Mouse (Mus musculus) heart, postnatal 0 days (tissue): Measurements from ENCODE around the gene Arr3. TPM values are rescaled to one million over a fixed set of nuclear protein-coding genes. Genes with fewer than 3 reads are reported as not detected.
A peak's percentile ranks its signal among the peaks of the same experiment; 100 is the strongest.

ENCODE experiments used
- ATAC-seq: fragments of 200-750 bp; cut with Nextera tagmentation; 2 replicates; pipeline ENCODE4 v1.8.0; 2017; ENCODE audit warnings: low read depth, moderate number of reproducible peaks, moderate library complexity; ENCODE audit not compliant: insufficient read depth
- DNase-seq: peaks from one replicate; pipeline ENCODE4 v3.0.0-alpha.2; 2016; ENCODE audit warnings: low spot score
- H3K27ac ChIP-seq: fragments of 300-500 bp; sonication (generic); 2 replicates; pipeline ENCODE4 v1.5.1; 2014; ENCODE audit warnings: low read depth, mild to moderate bottlenecking
- H3K27me3 ChIP-seq: fragments of 300-500 bp; sonication (generic); 2 replicates; pipeline ENCODE4 v1.6.1; 2014; ENCODE audit warnings: low read length, mixed read lengths; ENCODE audit not compliant: control insufficient read depth, insufficient read depth
- H3K36me3 ChIP-seq: fragments of 300-500 bp; sonication (generic); replicated peaks from 2 replicates; pipeline ENCODE4 v1.6.1; 2014; ENCODE audit warnings: low read length, mixed read lengths; ENCODE audit not compliant: control insufficient read depth, insufficient read depth
- H3K4me1 ChIP-seq: fragments of 300-500 bp; sonication (generic); 2 replicates; pipeline ENCODE4 v1.6.1; 2014; ENCODE audit warnings: antibody characterized with exemption; ENCODE audit not compliant: control insufficient read depth, insufficient read depth
- H3K4me2 ChIP-seq: fragments of 300-500 bp; sonication (generic); 2 replicates; pipeline ENCODE4 v1.6.1; 2014; ENCODE audit warnings: low read depth, mild to moderate bottlenecking, low read length, moderate library complexity
- H3K4me3 ChIP-seq: fragments of 300-500 bp; sonication (generic); 2 replicates; pipeline ENCODE4 v1.5.1; 2014; ENCODE audit warnings: low read depth, low read length
- H3K9ac ChIP-seq: fragments of 300-500 bp; sonication (generic); replicated peaks from 2 replicates; pipeline ENCODE4 v1.6.1; 2014; ENCODE audit warnings: low read depth, low read length, mixed read lengths
- H3K9me3 ChIP-seq: fragments of 300-500 bp; sonication (generic); replicated peaks from 2 replicates; pipeline ENCODE4 v1.6.1; 2016; ENCODE audit warnings: low read length; ENCODE audit not compliant: control insufficient read depth
- CTCF ChIP-seq: IDR thresholded peaks from 2 replicates; pipeline ENCODE4 v1.5.1; 2016; ENCODE audit warnings: antibody characterized with exemption, control low read depth, low read depth
- EP300 ChIP-seq: IDR thresholded peaks from 2 replicates; pipeline ENCODE4 v1.6.1; 2016; ENCODE audit warnings: antibody characterized with exemption, low read depth
- WGBS: fragments of 180-500 bp; shearing (Covaris S2); extraction: QIAGEN DNeasy Blood & Tissue Kit; methylation state at CpG from one replicate; pipeline ENCODE4 v1.1.7; 2014; 5-methylcytosine and 5-hydroxymethylcytosine counted together
- polyA plus RNA-seq: library from polyadenylated mRNA; unstranded; fragments of >200 nt; fragmentation: Nextera tagmentation; extraction: Ambion mirVana; gene quantifications from 2 replicates; pipeline ENCODE4 v1.2.1, GENCODE M21; 2015
- total RNA-seq: library from RNA; depleted of rRNA; stranded (reverse); fragments of >200 nt; gene quantifications from 2 replicates; pipeline ENCODE4 v1.2.3, GENCODE M21; 2014; ENCODE audit warnings: low replicate concordance

Gene Arr3
- total and polyA plus RNA-seq, 2 experiments from 2014 or later = 0.15 TPM; not detected in 1

- Histone ChIP-seq H3K27ac (no peak overlapping the region), H3K27me3 (no peaks in the 10 kb centered on the region), H3K4me2 (no peak overlapping the region), H3K4me1 (no peaks in the 10 kb centered on the region), H3K4me3 (no peak overlapping the region), H3K36me3 (no peaks in the 10 kb centered on the region), H3K9ac (no peak overlapping the region), H3K9me3 (no peaks in the 10 kb centered on the region)
- TF ChIP-seq CTCF (no peak), EP300 (no peak)
- 58% methylated on average over 4 of the region's 4 CpGs for WGBS
- no peak for DNase-seq
- ATAC-seq = no peak
Observed at GRCm38 (mm10) chrX:100599755-100600154, 5.5 kb upstream of the Arr3 start.

- Histone ChIP-seq H3K4me2 (no peak overlapping the region), H3K4me3 (no peak overlapping the region)
- WGBS = 54% methylated on average over 3 of the region's 3 CpGs
Observed at GRCm38 (mm10) chrX:100618488-100618887, 13.2 kb downstream of the Arr3 start.

GRCm38 (mm10) chrX:100621366-100621765 lies 16.1 kb downstream of the Arr3 start:
- Histone ChIP-seq H3K4me3 (no peak overlapping the region), H3K27me3 (no peaks in the 10 kb centered on the region), H3K4me1 (no peaks in the 10 kb centered on the region), H3K9ac (no peak overlapping the region), H3K4me2 (no peak overlapping the region), H3K27ac (no peak overlapping the region), H3K9me3 (no peaks in the 10 kb centered on the region), H3K36me3 (peaks cover 16% of the 10 kb centered on the region)
- DNase-seq = peak; percentile 6
- no peak for ATAC-seq
- TF ChIP-seq CTCF (peak; percentile 32), EP300 (no peak)
- 53% methylated on average over 2 of the region's 2 CpGs for WGBS

More at GRCm38 (mm10) chrX:100618488-100618887, 13.2 kb downstream of the Arr3 start:
- no peak overlapping the region for H3K27ac ChIP-seq
- DNase-seq (no peak), ATAC-seq (no peak)
- H3K4me1 ChIP-seq = no peaks in the 10 kb centered on the region
- no peak overlapping the region for H3K9ac ChIP-seq
- no peaks in the 10 kb centered on the region for H3K9me3 ChIP-seq
- TF ChIP-seq CTCF (no peak), EP300 (no peak)
- no peaks in the 10 kb centered on the region; the same call in 1 of the 2 replicates for H3K27me3 ChIP-seq
- H3K36me3 ChIP-seq = peaks cover 13% of the 10 kb centered on the region

GRCm38 (mm10) chrX:100624242-100624641 lies 18.9 kb downstream of the Arr3 start:
- no peak for TF ChIP-seq EP300
- no peak for TF ChIP-seq CTCF
- H3K27me3 ChIP-seq = no peaks in the 10 kb centered on the region
- WGBS = 76% methylated on average over 4 of the region's 4 CpGs
- H3K4me2 ChIP-seq = no peak overlapping the region
- H3K9me3 ChIP-seq = no peaks in the 10 kb centered on the region
- H3K36me3 ChIP-seq = peaks cover 16% of the 10 kb centered on the region
- H3K27ac ChIP-seq = no peak overlapping the region
- no peaks in the 10 kb centered on the region for H3K4me1 ChIP-seq
- no peak overlapping the region for H3K4me3 ChIP-seq
- DNase-seq (no peak), ATAC-seq (no peak)
- H3K9ac ChIP-seq = no peak overlapping the region

- Histone ChIP-seq H3K9me3 (no peaks in the 10 kb centered on the region), H3K9ac (peak overlapping the region; percentile 67; the same call in 1 of the 2 replicates), H3K4me2 (peak overlapping the region; percentile 62), H3K27me3 (no peaks in the 10 kb centered on the region), H3K4me3 (peak overlapping the region; percentile 70), H3K4me1 (no peaks in the 10 kb centered on the region), H3K27ac (no peak overlapping the region), H3K36me3 (peaks cover 16% of the 10 kb centered on the region)
- ATAC-seq (no peak), DNase-seq (peak; percentile 5)
- 23% methylated on average over 7 of the region's 7 CpGs for WGBS
- TF ChIP-seq EP300 = no peak
- TF ChIP-seq CTCF = no peak
Observed at GRCm38 (mm10) chrX:100625146-100625545, 19.8 kb downstream of the Arr3 start.

GRCm38 (mm10) chrX:100625546-100625801 lies 20.2 kb downstream of the Arr3 start, which contains the start of gene Kif4:
TSS of gene Kif4 (plus strand) at chrX:100625737.
- TF ChIP-seq CTCF = no peak
- TF ChIP-seq EP300 = no peak

More at GRCm38 (mm10) chrX:100625546-100625801, 20.2 kb downstream of the Arr3 start, which contains the start of gene Kif4:
- Histone ChIP-seq H3K27me3 (no peaks in the 10 kb centered on the region), H3K4me3 (peak within 1 kb of the TSS; percentile 70), H3K9ac (peak within 1 kb of the TSS; percentile 67), H3K9me3 (no peaks in the 10 kb centered on the region), H3K27ac (peak within 1 kb of the TSS; percentile 70), H3K36me3 (peaks cover 16% of the 10 kb centered on the region), H3K4me1 (no peaks in the 10 kb centered on the region), H3K4me2 (peak within 1 kb of the TSS; percentile 78)
- WGBS = 22% methylated on average over 3 of the region's 3 CpGs
- DNase-seq = no peak
- no peak for ATAC-seq
